Mouse (Mus musculus) hindbrain, embryonic 11.5 days (tissue): ENCODE measurements at regions not wholly inside any gene's neighbourhood (a gene's known extent, or its start where the extent isn't known, plus 50 kb on each side); places are given as distances from the start of the nearest gene placed in this dataset.
"Not testable (repeated sequence)": the region's sequence is repeated elsewhere in the genome, so short reads cannot be mapped to it uniquely, and the experiment has no call there.

Experiments used
- ATAC-seq: fragments of 200-750 bp; cut with Nextera tagmentation; 2 replicates; pipeline ENCODE4 v1.8.0; 2017; ENCODE audit warnings: mild to moderate bottlenecking, moderate TSS enrichment, moderate library complexity; ENCODE audit not compliant: low FRiP score
- DNase-seq: peaks from one replicate; pipeline ENCODE4 v3.0.0-alpha.2; 2015; ENCODE audit warnings: low spot score
- H3K27ac ChIP-seq: fragments of 300-500 bp; sonication (generic); 2 replicates; pipeline ENCODE4 v1.5.1; 2014; ENCODE audit warnings: mild to moderate bottlenecking, low read depth, low read length
- H3K27me3 ChIP-seq: fragments of 300-500 bp; sonication (generic); 2 replicates; pipeline ENCODE4 v1.6.1; 2014; ENCODE audit warnings: mild to moderate bottlenecking, low read length, moderate library complexity, mixed read lengths; ENCODE audit not compliant: control insufficient read depth, insufficient read depth
- H3K36me3 ChIP-seq: fragments of 300-500 bp; sonication (generic); 2 replicates; pipeline ENCODE4 v1.6.1; 2014; ENCODE audit warnings: mild to moderate bottlenecking, low read length, moderate library complexity, mixed read lengths; ENCODE audit not compliant: control insufficient read depth, insufficient read depth
- H3K4me1 ChIP-seq: fragments of 300-500 bp; sonication (generic); replicated peaks from 2 replicates; pipeline ENCODE4 v1.6.1; 2014; ENCODE audit warnings: low read length, mixed read lengths; ENCODE audit not compliant: control insufficient read depth, insufficient read depth
- H3K4me2 ChIP-seq: fragments of 300-500 bp; sonication (generic); replicated peaks from 2 replicates; pipeline ENCODE4 v1.6.1; 2014; ENCODE audit warnings: mild to moderate bottlenecking, low read depth, low read length
- H3K4me3 ChIP-seq: fragments of 300-500 bp; sonication (generic); 2 replicates; pipeline ENCODE4 v1.5.1; 2014; ENCODE audit warnings: low read depth, low read length
- H3K9ac ChIP-seq: fragments of 300-500 bp; sonication (generic); 2 replicates; pipeline ENCODE4 v1.6.1; 2014; ENCODE audit warnings: low read depth, low read length
- H3K9me3 ChIP-seq: fragments of 300-500 bp; sonication (generic); 2 replicates; pipeline ENCODE4 v1.6.1; 2016; ENCODE audit warnings: low read length; ENCODE audit not compliant: control insufficient read depth
- WGBS: fragments of 180-500 bp; shearing (Covaris S2); extraction: QIAGEN DNeasy Blood & Tissue Kit; methylation state at CpG from one replicate; pipeline ENCODE4 v1.1.7; 2014; 5-methylcytosine and 5-hydroxymethylcytosine counted together

- not testable (repeated sequence) for H3K4me1 ChIP-seq, H3K4me2 ChIP-seq, ATAC-seq, H3K4me3 ChIP-seq, H3K36me3 ChIP-seq, H3K9me3 ChIP-seq, H3K9ac ChIP-seq, DNase-seq, H3K27ac ChIP-seq, H3K27me3 ChIP-seq
- WGBS = no CpG with 5 or more reads among the region's 7 CpGs
Observed at GRCm38 (mm10) chr6:89184920-89185319, 177.5 kb downstream of the Plxna1 start.

GRCm38 (mm10) chr6:89200514-89201284 is 161.7 kb downstream of the Plxna1 start:
- H3K4me2 ChIP-seq = peak overlapping the region; percentile 28; the same call in 1 of the 2 replicates
- not testable (repeated sequence) for H3K27ac ChIP-seq, H3K36me3 ChIP-seq, H3K9me3 ChIP-seq, H3K4me1 ChIP-seq, H3K4me3 ChIP-seq, H3K27me3 ChIP-seq, DNase-seq, ATAC-seq, H3K9ac ChIP-seq
- WGBS = 9% methylated on average over 19 of the region's 19 CpGs

GRCm38 (mm10) chr6:89215021-89215420 is 147.4 kb downstream of the Plxna1 start:
- WGBS = 80% methylated on average over 3 of the region's 3 CpGs
- H3K4me3 ChIP-seq = no peak overlapping the region
- DNase-seq (no peak), ATAC-seq (no peak)
- H3K4me2 ChIP-seq = no peak overlapping the region
- H3K9ac ChIP-seq = no peak overlapping the region
- H3K27ac ChIP-seq = no peak overlapping the region
- H3K9me3 ChIP-seq = no peaks in the 10 kb centered on the region
- H3K27me3 ChIP-seq = no peaks in the 10 kb centered on the region
- no peaks in the 10 kb centered on the region for H3K4me1 ChIP-seq
- no peaks in the 10 kb centered on the region for H3K36me3 ChIP-seq

- Histone ChIP-seq H3K9ac (peak overlapping the region; percentile 50; the same call in 1 of the 2 replicates), H3K4me3 (no peak overlapping the region), H3K27ac (peak overlapping the region; percentile 66), H3K9me3 (no peaks in the 10 kb centered on the region), H3K4me2 (peak overlapping the region; percentile 29), H3K36me3 (no peaks in the 10 kb centered on the region), H3K27me3 (0 out of 2 replicates have a peak, but pooled peaks cover 3% of the 10 kb centered on the region), H3K4me1 (peaks cover 8% of the 10 kb centered on the region)
- ATAC-seq (peak; percentile 76), DNase-seq (peak; percentile 65)
- WGBS = 18% methylated on average over 27 of the region's 27 CpGs
Observed at GRCm38 (mm10) chr6:89235416-89236075, 126.9 kb downstream of the Plxna1 start.

DNA sequence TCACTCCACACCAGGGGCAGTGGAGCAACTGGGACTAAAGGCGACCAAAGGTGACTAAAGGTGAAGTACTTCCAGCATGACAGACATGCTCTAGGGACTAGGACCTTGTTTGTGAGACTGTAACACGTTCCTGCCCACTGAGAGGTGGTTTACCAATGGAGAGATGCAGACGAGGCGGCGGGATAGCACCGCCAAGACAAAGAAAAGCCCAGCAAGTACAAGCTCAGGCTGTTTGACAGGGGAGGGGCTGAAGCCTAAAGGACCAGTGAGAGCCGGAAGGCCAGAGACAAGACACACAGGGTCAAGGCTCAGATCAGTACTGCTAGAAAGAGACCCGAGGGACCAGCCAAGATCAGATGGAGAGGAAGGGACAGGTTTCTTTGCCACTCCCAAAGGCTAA is 126.2 kb downstream of the Plxna1 start:
- ATAC-seq (0 out of 2 replicates have a peak, but pooled peaks have one; percentile 11), DNase-seq (peak; percentile 39)
- Histone ChIP-seq H3K27ac (peak overlapping the region; percentile 66), H3K9ac (no peak overlapping the region), H3K4me3 (no peak overlapping the region), H3K9me3 (no peaks in the 10 kb centered on the region), H3K4me1 (peaks cover 8% of the 10 kb centered on the region), H3K36me3 (no peaks in the 10 kb centered on the region), H3K27me3 (0 out of 2 replicates have a peak, but pooled peaks cover 3% of the 10 kb centered on the region), H3K4me2 (peak overlapping the region; percentile 29; the same call in 1 of the 2 replicates)
- 6% methylated on average over 8 of the region's 8 CpGs for WGBS

DNA sequence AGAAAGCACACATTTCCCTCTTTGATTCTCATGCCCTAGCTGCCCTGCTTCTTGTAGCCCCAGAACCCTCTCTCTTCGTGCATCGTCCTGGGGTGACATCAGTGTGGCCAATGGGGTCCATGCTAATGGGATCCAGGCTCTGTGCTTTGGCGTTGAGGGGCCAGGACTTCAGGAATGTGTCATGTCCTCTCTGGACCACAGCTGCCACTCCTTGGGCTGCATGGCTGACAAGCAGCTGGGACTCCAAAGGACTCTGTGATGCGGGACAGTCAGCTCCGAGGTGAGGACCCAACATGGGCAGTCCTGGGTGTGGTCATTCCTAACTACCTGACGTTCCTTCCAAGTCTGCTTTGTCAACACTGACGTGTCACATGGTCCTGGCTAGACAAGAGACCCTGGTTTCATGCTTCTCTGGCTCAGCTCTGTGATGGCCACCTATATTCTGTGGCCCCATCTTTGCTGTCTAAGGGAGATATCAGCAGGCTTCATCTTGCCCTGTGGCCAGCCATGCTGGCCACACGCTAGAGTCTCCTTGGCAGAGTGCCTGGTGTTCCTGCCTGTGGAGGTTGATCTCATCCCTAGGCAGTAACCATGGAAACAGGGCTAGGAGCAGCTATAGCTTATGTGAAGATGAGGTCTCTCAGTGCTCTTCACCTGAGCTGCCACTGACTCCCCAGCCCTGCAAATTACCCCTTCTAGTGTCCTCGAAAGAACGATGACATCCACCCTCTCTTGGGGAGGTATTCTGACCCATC is 125.4 kb downstream of the Plxna1 start:
- H3K4me1 ChIP-seq = peaks cover 8% of the 10 kb centered on the region
- no peak overlapping the region for H3K4me2 ChIP-seq
- H3K9ac ChIP-seq = no peak overlapping the region
- H3K9me3 ChIP-seq = no peaks in the 10 kb centered on the region
- peak overlapping the region; percentile 66; the same call in 1 of the 2 replicates for H3K27ac ChIP-seq
- H3K36me3 ChIP-seq = no peaks in the 10 kb centered on the region
- ATAC-seq = peak; percentile 36; the same call in 1 of the 2 replicates
- 84% methylated on average over 10 of the region's 10 CpGs for WGBS
- H3K27me3 ChIP-seq = 0 out of 2 replicates have a peak, but pooled peaks cover 3% of the 10 kb centered on the region
- H3K4me3 ChIP-seq = no peak overlapping the region
- DNase-seq = no peak

- H3K9ac ChIP-seq = no peak overlapping the region
- peaks cover 8% of the 10 kb centered on the region for H3K4me1 ChIP-seq
- H3K27ac ChIP-seq = no peak overlapping the region
- WGBS = 44% methylated on average over 14 of the region's 14 CpGs
- ATAC-seq (no peak), DNase-seq (peak; percentile 17)
- H3K27me3 ChIP-seq = 0 out of 2 replicates have a peak, but pooled peaks cover 3% of the 10 kb centered on the region
- no peak overlapping the region for H3K4me2 ChIP-seq
- no peaks in the 10 kb centered on the region for H3K36me3 ChIP-seq
- no peak overlapping the region for H3K4me3 ChIP-seq
- no peaks in the 10 kb centered on the region for H3K9me3 ChIP-seq
Observed at GRCm38 (mm10) chr6:89238871-89239270, 123.5 kb downstream of the Plxna1 start.

- no peak for DNase-seq
- H3K4me3 ChIP-seq = no peak overlapping the region
- H3K36me3 ChIP-seq = no peaks in the 10 kb centered on the region
- peak overlapping the region; percentile 17; the same call in 1 of the 2 replicates for H3K27ac ChIP-seq
- no peak for ATAC-seq
- H3K4me1 ChIP-seq = peaks cover 8% of the 10 kb centered on the region
- H3K9me3 ChIP-seq = no peaks in the 10 kb centered on the region
- H3K9ac ChIP-seq = no peak overlapping the region
- H3K4me2 ChIP-seq = no peak overlapping the region
- H3K27me3 ChIP-seq = 0 out of 2 replicates have a peak, but pooled peaks cover 3% of the 10 kb centered on the region
- WGBS = 48% methylated on average over 8 of the region's 8 CpGs
Observed at GRCm38 (mm10) chr6:89239511-89239910, 122.9 kb downstream of the Plxna1 start.
